Mouse (Mus musculus): ENCODE measurements around the gene Tmed2.
"Not testable (repeated sequence)": the region's sequence is repeated elsewhere in the genome, so short reads cannot be mapped to it uniquely, and the experiment has no call there.

The Tmed2 gene

DNA sequence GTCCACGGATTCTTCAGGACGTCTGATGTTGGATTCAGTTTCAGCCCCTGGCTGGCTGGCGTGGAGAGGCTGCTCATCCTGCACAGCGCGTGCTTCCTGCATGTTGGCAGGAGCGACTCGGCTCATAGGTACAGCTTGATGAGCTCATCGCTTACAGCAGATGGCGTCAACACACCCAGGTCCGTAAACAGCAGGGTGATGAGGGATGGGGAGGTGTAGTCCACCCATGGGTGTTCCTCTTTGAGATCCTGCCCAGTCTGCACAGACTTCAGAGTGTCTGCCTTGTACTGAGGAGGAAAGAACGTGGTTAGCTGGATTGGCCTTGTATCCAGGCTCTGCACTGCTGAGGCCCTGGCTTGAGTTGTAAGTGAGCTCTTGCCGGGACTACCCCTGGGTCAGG is 30.6 kb downstream of the Tmed2 start:
- in situ Hi-C loops (cut with MboI), result no loop called here

DNA sequence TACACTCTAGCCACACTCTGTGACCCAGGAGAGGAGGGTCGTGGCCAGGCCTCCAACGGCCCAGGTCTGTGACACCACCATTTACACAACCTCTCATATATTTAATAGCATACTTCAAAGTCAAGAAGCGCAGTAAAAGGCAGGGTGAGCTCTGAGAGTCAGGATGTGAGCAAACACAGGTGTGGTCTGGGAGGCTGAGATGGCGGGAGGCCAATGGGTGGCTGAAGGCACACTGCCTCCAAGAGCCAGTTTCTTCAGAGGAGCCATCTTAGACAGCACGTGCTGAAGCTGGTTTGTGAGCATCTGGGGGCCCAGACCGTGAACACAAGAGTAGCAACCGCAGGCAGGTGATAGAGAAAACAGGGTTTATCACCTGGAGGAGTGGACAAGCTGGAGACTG is 35.0 kb downstream of the Tmed2 start:
- in situ Hi-C loops (cut with MboI), result no loop called here

DNA sequence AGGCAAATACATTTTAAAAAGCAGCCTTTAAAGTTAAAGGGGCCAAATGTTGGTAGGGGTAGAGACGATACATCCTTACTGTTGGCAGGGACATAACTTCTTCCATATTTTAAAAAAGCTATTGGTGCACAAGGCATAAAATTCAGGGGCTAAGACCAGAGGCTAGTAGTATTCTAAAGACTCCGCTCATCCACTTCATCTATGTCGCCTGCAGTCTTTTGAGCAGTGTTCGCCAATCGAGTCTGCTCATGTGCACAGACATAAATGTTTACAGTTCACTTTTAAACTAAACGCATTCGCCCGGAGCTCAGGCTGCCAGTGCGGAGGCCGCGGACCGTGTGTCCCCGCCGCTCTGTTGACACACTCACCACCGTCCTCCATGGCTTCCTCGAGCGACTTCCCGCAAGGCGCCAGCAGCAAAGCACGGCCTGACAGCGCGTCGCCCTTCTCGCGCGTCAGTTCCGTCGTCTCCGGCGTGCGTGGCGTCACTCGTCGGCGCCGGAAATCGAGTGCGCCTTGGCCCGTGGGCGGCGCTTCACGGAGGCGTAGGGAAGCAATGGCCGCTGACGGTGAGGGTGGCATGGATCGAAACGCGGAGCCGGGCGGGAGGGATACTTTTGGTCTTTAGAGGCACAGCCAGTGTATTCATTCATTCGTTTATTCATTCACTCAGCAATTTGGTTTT is 38.3 kb downstream of the Tmed2 start, which contains the start of the genes Eif2b1 and Gtf2h3:
Gene Eif2b1 (minus strand): TSS at position 499 of the 685 bp plus-strand sequence.
Gene Gtf2h3 (plus strand): TSS at position 508 of the 685 bp plus-strand sequence.
- in situ Hi-C loops (cut with MboI), result no loop called here

DNA sequence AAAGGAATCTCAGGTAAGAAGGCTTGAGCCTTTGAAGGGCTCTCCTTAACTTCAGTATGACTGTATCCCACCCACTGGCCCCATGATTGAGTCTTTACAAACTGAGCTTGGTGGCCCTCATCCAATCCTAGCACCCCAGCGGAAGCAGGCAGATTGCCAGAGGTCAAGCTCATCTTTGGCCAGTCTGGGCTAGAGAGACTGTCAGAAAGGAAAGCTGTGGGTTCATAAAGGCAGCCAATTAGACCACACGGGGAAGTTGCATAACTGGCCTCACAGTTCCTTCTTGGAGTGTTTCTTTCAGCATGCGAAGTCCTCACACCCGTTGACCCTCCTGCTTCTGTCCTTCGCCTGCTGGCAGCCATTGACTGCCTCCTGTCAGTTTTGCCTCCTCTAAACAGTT is 42.0 kb downstream of the Tmed2 start:
- in situ Hi-C loops (cut with MboI), result no loop called here

DNA sequence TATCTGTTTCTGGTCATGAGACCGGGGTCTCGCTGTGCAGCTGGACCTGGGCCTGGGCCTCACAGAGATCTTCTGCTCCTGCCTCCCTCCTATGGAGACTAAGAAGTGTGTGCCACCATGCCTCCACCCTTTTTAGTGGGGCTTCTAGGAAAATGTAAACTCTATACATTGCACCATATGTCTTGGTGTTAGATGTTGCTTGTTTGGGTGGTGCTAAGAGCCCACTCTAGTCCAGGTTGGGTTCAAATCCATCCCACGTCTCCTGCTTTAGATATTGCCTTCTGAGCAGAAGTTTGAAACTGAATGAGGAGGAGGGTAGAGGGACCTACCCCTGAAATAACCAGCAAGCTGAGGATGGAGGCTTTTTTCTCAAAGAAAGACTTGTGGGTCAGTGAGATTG is 52.3 kb downstream of the Tmed2 start:
- in situ Hi-C loops (cut with MboI), result no loop called here

DNA sequence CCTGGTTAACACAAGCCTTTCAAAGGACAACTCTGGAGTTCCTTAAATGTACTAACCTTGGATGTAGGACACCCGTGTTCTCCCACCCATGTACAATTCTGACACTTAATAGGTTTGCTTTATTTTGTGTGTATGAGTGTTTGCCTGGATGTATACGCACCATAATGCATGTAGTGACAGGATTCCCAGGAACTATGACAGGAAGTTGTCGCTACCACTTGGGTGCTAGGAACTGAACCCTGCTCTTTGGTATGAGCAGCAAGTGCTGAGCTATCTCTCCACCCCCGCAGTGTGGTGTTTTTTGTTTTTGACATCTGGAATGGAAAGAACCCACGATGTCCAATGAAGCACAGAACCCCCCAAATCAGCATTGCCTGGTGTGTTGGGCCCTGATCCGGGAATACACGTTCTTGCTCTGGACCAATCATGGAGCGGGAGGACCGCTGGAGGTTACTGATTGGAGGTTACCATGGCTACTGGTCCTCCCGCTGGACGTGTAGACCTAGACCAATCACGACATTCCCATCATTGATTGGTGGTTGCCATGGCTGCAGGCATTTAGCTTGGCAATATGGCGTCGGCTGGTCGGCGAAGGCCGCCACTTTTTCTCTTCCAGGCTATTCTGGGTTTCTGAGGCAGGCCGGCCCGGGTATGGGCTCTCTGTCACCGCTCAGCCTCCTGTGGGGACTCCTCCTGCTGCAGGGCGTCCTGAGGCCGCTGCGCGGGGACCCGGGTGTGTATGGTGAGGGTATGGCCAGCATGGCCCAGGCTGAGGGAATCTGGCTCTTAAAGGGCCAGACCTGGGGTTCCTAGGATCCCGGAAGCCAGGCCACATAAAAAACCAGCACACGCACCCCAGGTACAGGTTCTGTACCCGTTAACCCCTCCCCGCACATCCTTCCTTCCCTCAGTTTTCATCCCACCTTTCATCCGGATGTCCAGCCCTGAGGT is 58.0 kb downstream of the Tmed2 start:
- in situ Hi-C loops (cut with MboI), result no loop called here

DNA sequence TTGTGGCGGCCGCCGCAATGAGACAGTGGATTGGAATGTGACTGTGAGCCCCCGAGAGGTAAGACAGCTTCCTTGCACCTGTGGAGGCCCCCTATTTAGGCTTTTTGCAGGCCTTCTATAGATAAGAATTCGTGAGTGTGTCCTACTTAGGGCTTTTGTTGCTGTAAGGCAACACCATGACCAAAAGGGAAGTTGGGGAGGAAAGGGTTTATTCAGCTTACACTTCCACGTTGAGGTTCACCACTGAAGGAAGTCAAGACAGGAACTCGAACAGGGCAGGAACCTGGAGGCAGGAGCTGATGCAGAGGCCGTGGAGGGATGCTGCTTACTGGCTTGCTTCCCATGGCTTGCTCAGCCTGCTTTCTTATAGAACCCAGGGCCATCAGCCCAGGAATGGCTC is 59.2 kb downstream of the Tmed2 start:
- in situ Hi-C loops (cut with MboI), result not testable (repeated sequence)

Data from mature B cell (primary cell).